Mouse (Mus musculus): Measurements from ENCODE around the gene Cnih1. TPM values are rescaled to one million over a fixed set of nuclear protein-coding genes. Genes with fewer than 3 reads are reported as not detected.
A peak's percentile ranks its signal among the peaks of the same experiment; 100 is the strongest.
"Not testable (repeated sequence)": the region's sequence is repeated elsewhere in the genome, so short reads cannot be mapped to it uniquely, and the experiment has no call there.

Gene Cnih1
- 190 and 199 TPM in 2 replicates for polyA plus RNA-seq (2015; fragmentation: Nextera tagmentation; extraction: Ambion mirVana)

DNA sequence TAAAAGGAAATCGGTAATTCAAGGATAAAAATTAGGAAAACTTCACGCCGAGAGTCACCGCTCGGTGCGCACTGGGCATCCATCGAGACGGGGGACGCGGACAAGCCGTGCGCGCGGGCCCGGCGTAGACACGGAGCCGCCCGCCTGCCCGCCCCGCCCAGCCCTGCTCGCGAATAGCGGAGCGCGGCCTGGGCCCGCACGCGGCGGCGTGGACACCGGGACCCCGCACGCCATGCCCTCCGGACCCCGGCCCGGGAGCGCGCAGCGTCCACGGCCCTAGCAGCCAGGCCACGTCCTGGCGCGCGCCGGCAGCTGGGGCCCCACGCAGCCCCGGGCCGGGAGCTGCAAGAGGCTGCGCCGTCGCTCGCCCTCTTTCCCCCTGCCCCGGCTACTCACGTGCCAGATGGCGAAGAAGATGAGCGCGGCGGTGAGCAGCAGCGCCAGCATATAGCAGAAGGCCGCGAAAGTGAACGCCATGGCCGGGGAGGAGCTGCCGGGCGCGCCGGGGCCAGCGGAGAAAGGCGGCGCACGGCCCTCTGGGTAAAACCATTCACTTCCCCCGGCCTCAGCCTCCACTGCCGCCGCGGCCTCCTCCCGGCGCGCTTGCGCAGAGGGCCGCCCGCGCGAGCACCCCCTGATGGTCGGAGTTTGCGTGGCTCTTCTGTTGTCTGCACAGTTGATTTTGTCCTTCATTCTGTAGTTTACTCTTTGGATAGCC, at the start of gene Cnih1:
Cnih1 (minus strand) TSS at position 625 of the 718 bp plus-strand sequence.
- Histone ChIP-seq H3K27ac (peak within 1 kb of the TSS; percentile 99), H3K4me2 (peak within 1 kb of the TSS; percentile 77), H3K9me3 (no peaks in the 10 kb centered on the region), H3K4me1 (replicated peaks) (peaks cover 29% of the 10 kb centered on the region), H3K27me3 (no peaks in the 10 kb centered on the region), H3K36me3 (peaks cover 5% of the 10 kb centered on the region), H3K9ac (peak within 1 kb of the TSS; percentile 97), H3K4me3 (peak within 1 kb of the TSS; percentile 89)
- peak; percentile 96 for ATAC-seq (ENCODE audit: low FRiP score)
- under 1% methylated on average over 74 of the region's 86 CpGs for WGBS

DNA sequence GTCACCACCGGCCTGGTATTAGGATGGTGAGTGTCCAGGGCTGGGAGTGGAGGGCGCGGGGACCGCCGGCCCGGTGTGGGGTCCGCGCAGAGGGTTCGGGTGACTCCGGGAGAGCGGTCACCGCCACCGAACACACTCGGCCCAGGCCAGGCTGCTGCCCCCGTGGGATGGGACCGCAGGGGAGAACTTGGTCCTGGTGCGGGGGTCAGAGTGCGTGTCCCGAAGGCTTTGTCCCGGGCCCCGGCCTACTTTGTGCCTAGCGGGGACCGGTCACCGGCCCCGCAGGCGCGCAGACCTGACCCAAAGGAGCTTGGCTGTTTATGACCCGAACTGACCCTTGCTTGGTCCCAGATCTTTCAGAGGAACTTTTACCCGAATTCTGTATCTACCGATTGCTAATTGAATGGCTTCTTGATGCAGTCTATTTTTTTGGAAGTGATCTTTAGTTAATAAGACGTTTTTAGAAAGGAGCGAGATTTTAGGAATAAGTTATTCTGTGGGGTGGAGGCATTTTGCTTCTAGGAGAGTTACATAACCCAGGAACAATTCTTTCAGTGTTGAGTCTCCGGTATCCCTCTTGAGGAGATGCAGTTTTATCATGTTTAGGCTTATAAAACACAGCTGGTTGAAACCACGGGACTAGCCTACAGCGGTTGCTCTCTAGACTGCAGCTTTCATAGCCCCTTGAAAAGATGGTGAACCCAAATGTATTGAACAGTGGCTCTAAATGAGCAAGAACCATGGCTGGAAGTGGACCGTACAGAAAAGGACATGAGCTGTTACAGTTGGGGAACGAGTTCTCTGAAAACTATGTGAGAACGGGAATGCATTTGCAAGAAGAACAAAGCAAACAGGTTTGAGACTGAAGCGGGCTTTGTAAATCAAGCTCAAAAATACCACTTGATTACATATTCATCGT, 44.4 kb upstream of the Cnih1 start:
- Histone ChIP-seq H3K4me1 (replicated peaks) (peaks cover 10% of the 10 kb centered on the region), H3K9ac (peak overlapping the region; percentile 80), H3K4me3 (peak overlapping the region; percentile 56), H3K27ac (no peak overlapping the region), H3K9me3 (no peaks in the 10 kb centered on the region), H3K4me2 (peak overlapping the region; percentile 84), H3K27me3 (0 out of 2 replicates have a peak, but pooled peaks cover 3% of the 10 kb centered on the region), H3K36me3 (no peaks in the 10 kb centered on the region)
- ATAC-seq (ENCODE audit: low FRiP score), result no peak
- 9% methylated on average over 40 of the region's 40 CpGs for WGBS

DNA sequence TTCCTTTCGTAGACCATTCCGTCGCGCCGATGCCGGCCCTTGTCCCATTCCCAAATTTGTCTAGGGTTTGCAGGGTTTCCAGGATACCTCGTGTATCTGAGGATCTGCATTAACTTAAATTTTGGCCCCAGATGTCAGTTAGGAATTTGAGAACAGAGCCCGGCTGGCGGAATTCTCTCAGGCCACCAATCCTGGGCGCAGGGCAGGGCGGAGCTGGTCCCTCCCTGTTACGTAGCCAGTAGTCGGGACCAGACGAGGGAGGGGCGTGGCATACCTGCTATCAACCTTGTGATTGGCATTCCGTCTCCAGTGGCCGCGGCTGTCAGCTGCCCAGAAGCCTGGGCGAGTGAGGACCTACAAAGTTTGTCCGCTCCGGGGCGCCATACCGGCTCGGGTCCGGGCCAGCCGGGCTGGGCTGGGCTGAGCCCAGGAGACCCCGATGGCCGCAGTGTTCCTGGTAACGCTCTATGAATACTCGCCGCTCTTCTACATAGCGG, 43.7 kb upstream of the Cnih1 start, which contains the start of gene Cgrrf1:
Cgrrf1 (plus strand) TSS at position 289 of the 497 bp plus-strand sequence.
- H3K9me3 ChIP-seq, result no peaks in the 10 kb centered on the region
- peak within 1 kb of the TSS; percentile 56 for H3K4me3 ChIP-seq
- H3K36me3 ChIP-seq, result no peaks in the 10 kb centered on the region
- H3K27ac ChIP-seq, result no peak within 1 kb of the TSS
- H3K4me1 ChIP-seq (replicated peaks), result peaks cover 10% of the 10 kb centered on the region
- under 1% methylated on average over 27 of the region's 32 CpGs for WGBS
- peak within 1 kb of the TSS; percentile 80 for H3K9ac ChIP-seq
- peak within 1 kb of the TSS; percentile 84 for H3K4me2 ChIP-seq
- ATAC-seq (ENCODE audit: low FRiP score), result peak; percentile 99
- 0 out of 2 replicates have a peak, but pooled peaks cover 3% of the 10 kb centered on the region for H3K27me3 ChIP-seq

DNA sequence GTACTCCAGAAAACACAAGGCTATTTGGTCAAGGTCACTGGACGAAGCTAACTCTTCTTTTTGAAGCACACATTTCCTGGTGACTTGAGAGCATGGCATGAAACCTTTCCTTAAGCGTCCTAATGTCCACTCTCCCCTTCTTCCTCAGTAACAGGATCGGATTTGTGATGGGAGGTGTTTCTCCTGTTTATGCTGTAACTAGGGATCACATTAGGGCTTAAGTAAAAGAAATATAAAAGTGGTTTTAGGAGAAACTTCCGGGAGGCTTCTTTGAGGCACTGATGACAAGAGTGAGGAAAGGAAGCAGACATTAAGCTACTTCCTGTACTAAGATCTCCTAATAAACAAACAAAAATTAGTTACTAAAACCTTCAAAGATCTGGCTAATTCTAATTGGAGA, 43.1 kb upstream of the Cnih1 start:
- ATAC-seq (ENCODE audit: low FRiP score), result no peak
- H3K9ac ChIP-seq, result peak overlapping the region; percentile 80; the same call in 1 of the 2 replicates
- H3K27me3 ChIP-seq, result 0 out of 2 replicates have a peak, but pooled peaks cover 3% of the 10 kb centered on the region
- H3K9me3 ChIP-seq, result no peaks in the 10 kb centered on the region
- H3K27ac ChIP-seq, result no peak overlapping the region
- no peaks in the 10 kb centered on the region for H3K36me3 ChIP-seq
- H3K4me3 ChIP-seq, result peak overlapping the region; percentile 56
- 12% methylated on average over 4 of the region's 4 CpGs for WGBS
- peak overlapping the region; percentile 84 for H3K4me2 ChIP-seq
- H3K4me1 ChIP-seq (replicated peaks), result peaks cover 10% of the 10 kb centered on the region

DNA sequence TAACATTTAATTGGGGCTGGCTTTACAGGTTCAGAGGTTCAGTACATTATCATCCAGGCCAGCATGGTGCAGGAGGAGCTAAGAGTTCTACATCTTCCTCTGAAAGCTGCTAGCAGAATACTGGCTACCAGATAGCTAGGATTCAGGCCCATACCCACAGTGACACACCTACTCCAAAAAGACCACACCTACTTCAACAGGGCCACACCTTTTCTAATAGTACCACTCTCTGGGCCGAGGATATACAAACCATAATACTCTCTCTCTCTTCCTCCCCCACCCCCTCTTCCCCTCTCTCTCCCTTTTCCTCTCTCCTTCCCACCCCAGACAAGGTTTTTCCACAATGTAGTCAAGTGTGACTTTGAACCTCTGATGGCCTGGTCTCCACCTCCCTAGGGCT, 39.2 kb upstream of the Cnih1 start:
- no peak for ATAC-seq (ENCODE audit: low FRiP score)
- H3K9me3 ChIP-seq, result no peaks in the 10 kb centered on the region

DNA sequence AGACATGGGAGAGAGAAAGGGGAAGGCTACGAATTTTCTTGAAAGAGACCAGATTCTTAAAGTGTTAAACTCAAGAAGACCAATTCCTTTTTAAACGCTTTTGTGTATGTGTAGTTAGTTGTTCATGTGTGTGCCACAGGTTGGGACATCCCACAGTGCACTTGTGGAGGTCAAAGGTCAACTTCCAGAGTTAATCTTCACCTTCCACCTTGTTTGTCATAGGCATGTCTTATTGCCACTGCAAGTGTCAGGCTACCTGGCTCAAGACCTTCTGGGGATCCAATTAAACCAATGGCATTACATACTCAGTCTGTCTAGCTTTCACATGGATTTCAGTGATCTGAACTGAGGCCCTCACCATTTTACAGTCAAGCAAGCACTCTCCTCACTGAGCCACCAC, 35.8 kb upstream of the Cnih1 start:
- ATAC-seq (ENCODE audit: low FRiP score), result no peak
- no peak overlapping the region for H3K27ac ChIP-seq
- no peaks in the 10 kb centered on the region for H3K36me3 ChIP-seq
- peaks cover 20% of the 10 kb centered on the region for H3K4me1 ChIP-seq (replicated peaks)
- no peak overlapping the region for H3K4me3 ChIP-seq
- no peak overlapping the region for H3K9ac ChIP-seq
- H3K4me2 ChIP-seq, result no peak overlapping the region
- no peaks in the 10 kb centered on the region for H3K9me3 ChIP-seq
- WGBS, result 83% methylated on average over 2 of the region's 2 CpGs
- H3K27me3 ChIP-seq, result peaks cover 29% of the 10 kb centered on the region; the same call in 1 of the 2 replicates

More for the DNA sequence above, 39.2 kb upstream of the Cnih1 start:
- Histone ChIP-seq H3K4me1 (replicated peaks) (peaks cover 4% of the 10 kb centered on the region), H3K27me3 (peaks cover 32% of the 10 kb centered on the region; the same call in 1 of the 2 replicates), H3K9ac (no peak overlapping the region), H3K4me2 (no peak overlapping the region), H3K27ac (no peak overlapping the region), H3K36me3 (no peaks in the 10 kb centered on the region), H3K4me3 (no peak overlapping the region)
- WGBS, result 94% methylated on average over 1 of the region's 1 CpGs

DNA sequence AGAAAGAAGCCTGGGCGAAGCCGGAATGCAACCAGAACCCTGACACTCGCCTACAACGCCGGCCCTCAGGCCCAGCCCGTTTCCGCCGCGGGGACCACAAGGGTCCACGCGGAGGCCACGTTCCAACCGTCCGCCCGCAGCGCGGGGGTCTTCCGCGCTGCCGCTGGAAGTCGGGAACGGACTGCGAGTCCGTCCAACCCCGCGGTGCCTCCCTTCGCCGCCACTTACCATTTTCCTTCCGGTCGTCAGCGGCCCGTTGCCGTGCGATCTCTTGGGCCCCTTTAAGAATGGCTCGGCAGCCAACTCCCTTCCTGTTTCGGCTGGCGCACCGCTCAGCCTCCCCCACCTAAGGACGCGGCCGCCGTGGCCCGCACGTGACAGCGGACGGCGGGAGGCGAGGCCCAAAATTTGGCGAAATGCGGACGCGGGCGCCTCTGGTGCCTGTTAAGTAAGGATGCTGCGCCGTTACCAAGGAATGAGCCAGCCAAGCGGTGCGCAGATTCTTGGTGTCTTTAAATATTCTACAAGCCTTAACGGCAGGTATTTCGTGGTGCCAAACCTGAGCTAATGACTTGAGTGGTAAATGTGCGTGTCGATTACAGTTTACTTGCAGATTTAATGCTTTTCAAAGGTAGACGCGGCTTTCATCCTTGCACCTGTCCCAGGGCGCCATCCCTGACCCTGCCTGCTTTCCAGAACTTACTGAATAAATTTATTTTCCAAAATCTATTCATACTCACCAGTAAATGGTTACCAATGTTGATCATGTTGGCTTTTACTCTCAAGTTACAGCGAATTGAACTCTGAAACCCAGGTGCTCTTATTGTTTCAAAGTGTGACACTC, 33.9 kb upstream of the Cnih1 start, which contains the start of gene Gmfb:
Gmfb (minus strand) TSS at position 370 of the 844 bp plus-strand sequence.
- ATAC-seq (ENCODE audit: low FRiP score), result peak; percentile 98
- Histone ChIP-seq H3K9ac (peak within 1 kb of the TSS; percentile 90), H3K9me3 (no peaks in the 10 kb centered on the region), H3K36me3 (peaks cover 5% of the 10 kb centered on the region; the same call in 1 of the 2 replicates), H3K4me1 (replicated peaks) (peaks cover 20% of the 10 kb centered on the region), H3K27ac (peak within 1 kb of the TSS; percentile 87), H3K4me2 (peak within 1 kb of the TSS; percentile 80), H3K4me3 (peak within 1 kb of the TSS; percentile 85), H3K27me3 (peaks cover 29% of the 10 kb centered on the region; the same call in 1 of the 2 replicates)
- under 1% methylated on average over 65 of the region's 65 CpGs for WGBS

DNA sequence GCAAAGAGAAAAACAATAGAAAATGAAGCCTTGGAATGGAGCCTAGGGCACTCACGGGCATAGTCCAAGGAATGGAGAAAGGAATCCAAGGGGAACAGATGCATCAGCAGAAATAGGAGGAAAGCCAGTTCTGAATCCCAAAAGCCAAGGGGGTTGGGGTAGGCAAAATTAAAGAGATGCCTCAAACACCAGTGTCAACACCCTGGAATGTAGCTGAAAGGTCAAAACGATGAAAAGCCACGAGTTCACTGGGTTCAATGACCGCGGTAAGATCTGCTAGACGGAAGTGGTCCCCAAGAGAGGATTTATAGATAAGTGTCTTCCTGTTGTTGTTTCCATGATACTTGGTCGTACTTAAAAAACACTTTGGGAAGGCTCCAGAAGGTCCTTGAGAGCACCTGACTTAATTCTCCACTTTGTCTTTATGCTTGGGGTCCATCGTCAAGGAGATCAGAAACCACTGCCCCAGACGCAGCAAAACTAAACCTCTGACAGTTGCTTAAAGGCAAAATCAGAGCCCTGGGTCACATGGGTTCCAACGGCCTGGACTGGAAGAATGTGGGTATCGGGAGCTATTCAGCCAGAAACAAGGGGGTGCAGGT, 33.2 kb upstream of the Cnih1 start:
- peak overlapping the region; percentile 85 for H3K4me3 ChIP-seq
- peaks cover 20% of the 10 kb centered on the region for H3K4me1 ChIP-seq (replicated peaks)
- peaks cover 29% of the 10 kb centered on the region; the same call in 1 of the 2 replicates for H3K27me3 ChIP-seq
- H3K9me3 ChIP-seq, result no peaks in the 10 kb centered on the region
- under 1% methylated on average over 11 of the region's 11 CpGs for WGBS
- peak overlapping the region; percentile 90 for H3K9ac ChIP-seq
- H3K36me3 ChIP-seq, result peaks cover 9% of the 10 kb centered on the region; the same call in 1 of the 2 replicates
- peak overlapping the region; percentile 87 for H3K27ac ChIP-seq
- peak overlapping the region; percentile 80 for H3K4me2 ChIP-seq
- ATAC-seq (ENCODE audit: low FRiP score), result no peak; the same call in 1 of the 2 replicates

DNA sequence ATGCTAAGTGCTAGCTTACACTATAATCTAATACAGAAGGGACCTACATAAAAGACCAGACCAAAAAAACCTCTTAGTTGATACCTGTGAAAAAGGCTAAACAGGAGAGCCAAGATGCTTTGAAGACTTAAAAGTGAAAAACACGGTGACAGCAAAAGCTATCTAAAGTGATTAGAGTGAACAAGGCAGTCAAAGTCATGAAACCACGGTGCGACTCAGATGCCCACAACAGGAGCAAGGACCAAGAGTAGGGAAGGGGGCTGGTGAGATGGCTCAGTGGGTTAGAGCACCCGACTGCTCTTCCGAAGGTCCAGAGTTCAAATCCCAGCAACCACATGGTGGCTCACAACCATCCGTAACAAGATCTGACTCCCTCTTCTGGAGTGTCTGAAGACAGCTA, 31.8 kb upstream of the Cnih1 start:
- H3K9ac ChIP-seq; H3K27ac ChIP-seq; H3K4me2 ChIP-seq; H3K9me3 ChIP-seq; H3K4me3 ChIP-seq; ATAC-seq (ENCODE audit: low FRiP score): not testable (repeated sequence)
- Histone ChIP-seq H3K36me3 (peaks cover 17% of the 10 kb centered on the region), H3K27me3 (peaks cover 20% of the 10 kb centered on the region; the same call in 1 of the 2 replicates), H3K4me1 (replicated peaks) (peaks cover 20% of the 10 kb centered on the region)
- 95% methylated on average over 5 of the region's 6 CpGs for WGBS

DNA sequence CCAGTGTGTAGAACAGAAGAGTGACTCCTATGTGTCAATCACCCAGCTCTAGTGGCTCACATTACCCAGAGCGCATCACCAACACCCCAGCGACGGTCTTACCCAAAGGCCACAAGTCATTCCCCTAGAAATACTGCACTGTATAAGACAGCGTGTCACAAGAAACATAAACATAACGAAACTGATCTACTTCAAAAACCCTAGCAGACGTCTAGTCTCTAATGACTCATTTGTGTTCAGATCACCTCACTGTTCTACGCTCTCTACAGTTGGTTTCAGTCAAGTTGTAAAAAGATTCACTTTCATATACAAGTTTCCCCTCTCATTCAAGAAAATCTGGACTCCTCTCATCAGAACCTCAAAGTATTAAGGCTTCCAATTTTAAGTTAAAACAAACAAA, 30.5 kb upstream of the Cnih1 start:
- no peak overlapping the region for H3K4me2 ChIP-seq
- H3K36me3 ChIP-seq, result peaks cover 22% of the 10 kb centered on the region
- H3K9ac ChIP-seq, result no peak overlapping the region
- no peak overlapping the region for H3K27ac ChIP-seq
- H3K4me1 ChIP-seq (replicated peaks), result peaks cover 20% of the 10 kb centered on the region
- no peaks in the 10 kb centered on the region for H3K9me3 ChIP-seq
- H3K27me3 ChIP-seq, result peaks cover 8% of the 10 kb centered on the region; the same call in 1 of the 2 replicates
- ATAC-seq (ENCODE audit: low FRiP score), result no peak
- H3K4me3 ChIP-seq, result no peak overlapping the region
- WGBS, result 95% methylated on average over 7 of the region's 7 CpGs
